Mouse (Mus musculus) megakaryocyte, embryonic 14.5 days (primary cell): ENCODE measurements around the gene Ttc23l.

Source experiments
- FLI1 ChIP-seq: IDR thresholded peaks from 2 replicates; pipeline ENCODE4 v1.6.1; 2012; ENCODE audit warnings: low read length, inconsistent platforms, mixed read lengths
- GATA1 ChIP-seq: IDR thresholded peaks from 3 replicates; pipeline ENCODE4 v1.6.1; 2012; ENCODE audit warnings: mixed read lengths, low read length, inconsistent platforms, borderline replicate concordance

GRCm38 (mm10) chr15:10500838-10501719 is 57.4 kb downstream of the Ttc23l start:
- TF ChIP-seq GATA1, result no peak
- TF ChIP-seq FLI1, result no peak
